Mouse (Mus musculus): ENCODE measurements at regions not wholly inside any gene's neighbourhood (a gene's known extent, or its start where the extent isn't known, plus 50 kb on each side); places are given as distances from the start of the nearest gene placed in this dataset.

DNA sequence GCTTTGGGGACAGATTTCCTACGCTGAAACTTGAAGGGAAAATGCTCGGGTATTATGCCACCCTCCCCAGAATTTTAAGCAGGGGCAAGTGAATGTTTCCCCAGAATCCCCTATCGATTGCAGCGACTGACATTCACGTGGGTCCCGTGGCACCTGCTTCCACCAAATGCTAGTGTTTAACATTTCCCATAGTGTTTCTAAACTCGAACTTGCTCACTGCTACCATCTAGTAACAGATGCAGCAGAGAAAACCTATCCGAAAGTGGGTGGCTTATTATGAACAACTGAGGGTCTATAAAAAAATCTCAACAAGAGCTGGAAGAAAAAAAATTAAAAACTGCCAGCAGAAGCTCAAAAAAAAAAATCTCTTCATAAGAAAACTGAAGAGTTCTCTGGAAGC, 284.2 kb downstream of the Rnf144a start:
- no peak for ATAC-seq (ENCODE audit: insufficient read depth)
- H3K4me2 ChIP-seq: no peak overlapping the region
- no peaks in the 10 kb centered on the region for H3K27me3 ChIP-seq
- no peak overlapping the region for H3K27ac ChIP-seq (replicated peaks)
- no peak overlapping the region for H3K4me3 ChIP-seq (replicated peaks)
- WGBS (ENCODE audit: insufficient replicate concordance): 61% methylated on average over 8 of the region's 8 CpGs
- no peaks in the 10 kb centered on the region for H3K4me1 ChIP-seq (replicated peaks)
- H3K9ac ChIP-seq: no peak overlapping the region
- no peaks in the 10 kb centered on the region for H3K9me3 ChIP-seq (replicated peaks)
- no peaks in the 10 kb centered on the region for H3K36me3 ChIP-seq (replicated peaks)

DNA sequence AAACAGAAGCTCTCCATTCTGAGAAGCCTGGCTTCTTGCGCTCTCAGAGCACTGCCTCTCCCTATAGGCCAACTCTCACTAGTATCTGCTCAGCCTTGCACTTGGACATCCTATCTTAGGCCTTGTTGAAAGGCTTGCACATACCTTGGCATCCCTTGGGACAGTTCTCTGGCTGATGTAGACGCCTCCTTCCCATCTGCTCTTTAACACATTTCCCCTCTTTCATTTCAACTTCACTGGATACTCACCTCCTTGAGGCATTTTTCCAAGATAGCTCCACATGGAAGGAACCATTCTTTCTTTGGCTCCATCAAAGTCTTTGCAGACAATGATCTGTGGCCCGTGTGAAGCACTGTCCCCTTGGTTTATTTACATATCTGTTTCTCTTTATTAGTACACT, 285.0 kb downstream of the Rnf144a start:
- Histone ChIP-seq H3K4me1 (replicated peaks) (no peaks in the 10 kb centered on the region), H3K27me3 (no peaks in the 10 kb centered on the region), H3K9ac (no peak overlapping the region), H3K27ac (replicated peaks) (no peak overlapping the region), H3K36me3 (replicated peaks) (no peaks in the 10 kb centered on the region), H3K9me3 (replicated peaks) (no peaks in the 10 kb centered on the region), H3K4me3 (replicated peaks) (no peak overlapping the region), H3K4me2 (no peak overlapping the region)
- 60% methylated on average over 3 of the region's 3 CpGs for WGBS (ENCODE audit: insufficient replicate concordance)
- no peak for ATAC-seq (ENCODE audit: insufficient read depth)

DNA sequence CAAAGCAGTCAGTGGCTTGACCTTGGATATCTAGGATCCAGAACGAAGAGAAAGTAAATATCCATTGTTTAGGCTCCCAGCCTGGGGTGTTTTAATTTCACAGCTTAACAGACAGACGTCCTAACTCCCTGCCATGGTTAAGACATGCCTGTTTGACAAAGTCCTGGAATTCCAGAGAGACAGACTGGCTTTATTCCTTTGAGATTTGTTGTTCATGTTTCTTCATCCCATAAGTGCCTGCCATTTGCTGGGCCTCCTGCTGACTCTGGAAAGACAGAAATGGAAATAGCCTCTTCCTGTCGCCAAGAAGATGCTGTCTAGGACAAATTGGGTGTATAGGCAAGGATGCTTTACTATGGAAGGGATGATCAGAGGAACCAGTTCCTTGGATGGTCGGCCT, 285.5 kb downstream of the Rnf144a start:
- Histone ChIP-seq H3K4me2 (no peak overlapping the region), H3K4me1 (replicated peaks) (no peaks in the 10 kb centered on the region), H3K9ac (no peak overlapping the region), H3K9me3 (replicated peaks) (no peaks in the 10 kb centered on the region), H3K36me3 (replicated peaks) (no peaks in the 10 kb centered on the region), H3K4me3 (replicated peaks) (no peak overlapping the region), H3K27me3 (no peaks in the 10 kb centered on the region), H3K27ac (replicated peaks) (no peak overlapping the region)
- 37% methylated on average over 4 of the region's 4 CpGs for WGBS (ENCODE audit: insufficient replicate concordance)
- no peak for ATAC-seq (ENCODE audit: insufficient read depth)

DNA sequence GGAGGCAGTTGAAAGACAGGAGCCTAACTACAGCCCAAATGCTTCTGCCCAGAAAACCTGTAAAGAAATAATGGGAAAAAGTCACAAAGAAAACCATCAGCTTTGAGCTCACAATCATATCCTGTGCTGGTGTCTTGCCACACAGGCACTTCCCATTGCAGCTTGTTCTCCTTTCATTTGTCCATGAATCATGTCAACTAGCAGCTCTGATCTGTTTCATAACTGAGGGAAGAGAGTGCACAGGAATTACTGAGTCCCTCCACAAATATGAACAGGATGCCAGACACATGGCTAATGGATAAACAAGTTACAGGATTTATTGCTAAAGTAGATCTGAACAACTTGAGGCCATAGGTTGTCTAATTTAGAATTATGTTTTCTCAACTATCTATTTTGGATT, 286.2 kb downstream of the Rnf144a start:
- no peak for ATAC-seq (ENCODE audit: insufficient read depth)
- H3K36me3 ChIP-seq (replicated peaks): no peaks in the 10 kb centered on the region
- no peaks in the 10 kb centered on the region for H3K27me3 ChIP-seq
- H3K9ac ChIP-seq: no peak overlapping the region
- no peak overlapping the region for H3K4me2 ChIP-seq
- no peak overlapping the region for H3K27ac ChIP-seq (replicated peaks)
- H3K4me1 ChIP-seq (replicated peaks): no peaks in the 10 kb centered on the region
- H3K9me3 ChIP-seq (replicated peaks): no peaks in the 10 kb centered on the region
- no peak overlapping the region for H3K4me3 ChIP-seq (replicated peaks)

DNA sequence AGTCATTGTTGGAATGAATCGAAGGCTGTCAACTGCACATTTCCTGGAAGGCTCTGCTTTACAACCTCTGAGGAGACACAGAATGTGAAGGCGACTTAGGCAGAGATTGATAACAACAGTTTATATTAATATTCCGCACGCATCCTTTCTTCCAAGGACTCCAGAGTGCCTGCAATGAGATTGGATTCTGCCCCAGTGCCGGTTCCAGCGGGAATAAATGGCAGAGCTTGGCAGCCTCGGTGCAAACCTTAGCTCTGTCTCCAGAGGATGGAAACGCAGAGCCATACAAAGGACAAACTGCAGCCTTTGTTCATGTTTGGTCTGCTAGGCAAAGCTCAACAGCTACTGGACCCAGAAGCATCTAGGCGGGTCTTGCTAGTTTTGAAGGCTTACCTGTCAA, 288.8 kb downstream of the Rnf144a start:
- Histone ChIP-seq H3K9ac (no peak overlapping the region), H3K4me1 (replicated peaks) (no peaks in the 10 kb centered on the region), H3K27me3 (no peaks in the 10 kb centered on the region), H3K9me3 (replicated peaks) (no peaks in the 10 kb centered on the region), H3K36me3 (replicated peaks) (no peaks in the 10 kb centered on the region), H3K27ac (replicated peaks) (no peak overlapping the region), H3K4me2 (no peak overlapping the region), H3K4me3 (replicated peaks) (no peak overlapping the region)
- no peak for ATAC-seq (ENCODE audit: insufficient read depth)
- WGBS (ENCODE audit: insufficient replicate concordance): 65% methylated on average over 9 of the region's 9 CpGs

DNA sequence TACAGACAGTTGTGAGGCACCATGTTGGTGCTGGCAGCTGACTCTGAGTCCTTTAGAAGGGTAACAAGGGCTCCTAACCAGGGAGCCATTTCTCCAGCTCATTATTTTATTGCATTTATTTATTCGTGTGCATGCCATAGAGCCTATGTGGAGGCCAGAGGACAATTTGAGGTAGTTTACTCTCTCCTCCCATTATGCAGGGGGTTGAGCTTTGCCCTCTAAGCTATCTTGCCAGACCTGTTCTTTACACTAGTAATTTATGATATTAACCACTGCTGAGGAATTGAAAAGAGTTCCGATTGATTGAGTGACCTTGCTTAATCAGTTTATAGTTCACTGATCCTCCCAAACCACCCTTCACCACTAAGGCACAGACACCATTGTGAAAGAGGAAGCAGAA, 290.8 kb downstream of the Rnf144a start:
- H3K4me2 ChIP-seq: no peak overlapping the region
- H3K4me3 ChIP-seq (replicated peaks): no peak overlapping the region
- no peaks in the 10 kb centered on the region for H3K9me3 ChIP-seq (replicated peaks)
- no peaks in the 10 kb centered on the region for H3K27me3 ChIP-seq
- no peaks in the 10 kb centered on the region for H3K4me1 ChIP-seq (replicated peaks)
- no peak for ATAC-seq (ENCODE audit: insufficient read depth)
- no peak overlapping the region for H3K9ac ChIP-seq
- WGBS (ENCODE audit: insufficient replicate concordance): 64% methylated on average over 2 of the region's 2 CpGs
- H3K27ac ChIP-seq (replicated peaks): no peak overlapping the region
- no peaks in the 10 kb centered on the region for H3K36me3 ChIP-seq (replicated peaks)

DNA sequence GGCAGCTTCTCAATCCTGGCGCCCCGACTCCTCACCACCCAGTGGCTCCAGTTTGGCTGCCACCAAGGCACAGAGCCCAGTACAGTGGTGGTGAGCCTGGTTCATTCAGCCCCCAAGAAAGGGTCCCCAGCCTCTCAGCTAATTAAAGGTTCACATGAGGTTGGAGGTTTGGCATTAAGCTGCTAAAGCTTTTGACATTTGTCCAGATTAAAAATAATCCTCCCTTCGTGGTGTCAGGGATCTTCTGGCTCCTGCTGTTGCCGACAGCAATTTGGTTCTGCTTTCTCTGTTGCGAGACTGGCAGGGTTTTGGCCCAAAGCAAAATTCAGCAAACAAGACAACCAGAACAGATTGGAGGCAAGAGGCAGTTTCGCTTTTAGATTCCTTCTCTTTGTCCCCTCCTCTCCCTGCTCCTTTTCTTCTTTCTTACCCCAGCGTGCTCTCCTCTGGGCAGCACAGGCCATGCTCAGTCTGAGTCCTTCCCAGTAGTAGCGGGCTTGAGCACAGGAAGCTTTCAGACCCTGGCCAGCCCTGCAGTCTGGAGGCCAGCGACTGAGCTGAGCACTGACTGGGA, 299.6 kb downstream of the Rnf144a start:
- no peak overlapping the region for H3K9ac ChIP-seq
- H3K9me3 ChIP-seq (replicated peaks): no peaks in the 10 kb centered on the region
- no peaks in the 10 kb centered on the region for H3K36me3 ChIP-seq (replicated peaks)
- H3K27ac ChIP-seq (replicated peaks): no peak overlapping the region
- WGBS (ENCODE audit: insufficient replicate concordance): 58% methylated on average over 9 of the region's 9 CpGs
- ATAC-seq (ENCODE audit: insufficient read depth): no peak
- no peak overlapping the region for H3K4me3 ChIP-seq (replicated peaks)
- H3K4me2 ChIP-seq: no peak overlapping the region
- H3K27me3 ChIP-seq: no peaks in the 10 kb centered on the region
- H3K4me1 ChIP-seq (replicated peaks): no peaks in the 10 kb centered on the region

DNA sequence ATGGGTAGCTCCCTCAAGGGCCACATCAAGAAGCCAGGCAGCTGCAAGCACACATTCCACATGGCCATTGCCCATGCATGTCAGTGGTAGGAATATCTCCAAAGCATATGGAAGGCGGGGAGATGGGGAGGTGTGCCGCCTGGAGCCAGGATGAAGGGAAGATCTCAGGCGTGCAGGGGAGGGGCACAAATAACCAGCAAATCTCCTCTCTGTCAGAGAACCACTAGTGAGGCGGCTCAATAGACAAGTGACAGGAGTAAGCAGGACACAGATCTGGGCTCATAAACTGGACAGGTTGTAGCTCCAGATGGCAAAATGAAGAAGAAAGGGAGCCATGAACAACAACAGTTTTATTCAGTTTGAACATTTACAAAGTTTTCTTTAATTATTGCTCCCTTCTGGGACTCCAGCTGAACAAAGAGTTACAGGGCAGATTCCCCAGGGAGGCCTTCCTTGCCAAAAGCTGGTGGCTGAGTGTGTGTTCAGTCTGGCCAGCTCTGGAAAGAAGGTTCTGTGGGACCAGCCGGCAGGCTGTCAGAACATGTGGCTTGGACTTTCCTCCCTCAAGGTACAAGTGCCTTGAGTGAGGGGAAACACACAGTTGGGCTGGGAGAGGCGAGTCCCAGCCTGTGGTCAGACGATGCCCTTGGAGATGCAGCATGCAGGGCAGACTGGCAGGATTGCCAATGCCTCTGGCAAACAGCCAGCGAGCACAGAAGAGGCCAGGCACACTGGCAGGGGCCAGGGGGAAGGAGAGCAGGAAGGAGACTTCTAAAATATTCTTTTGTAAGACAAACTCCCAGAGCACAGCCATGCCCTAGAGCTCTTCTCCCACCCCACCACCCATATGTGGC, 302.7 kb downstream of the Rnf144a start:
- Histone ChIP-seq H3K27me3 (no peaks in the 10 kb centered on the region), H3K4me1 (replicated peaks) (no peaks in the 10 kb centered on the region), H3K9me3 (replicated peaks) (no peaks in the 10 kb centered on the region), H3K27ac (replicated peaks) (no peak overlapping the region), H3K4me3 (replicated peaks) (no peak overlapping the region), H3K4me2 (no peak overlapping the region), H3K36me3 (replicated peaks) (no peaks in the 10 kb centered on the region), H3K9ac (no peak overlapping the region)
- ATAC-seq (ENCODE audit: insufficient read depth): no peak
- 58% methylated on average over 8 of the region's 8 CpGs for WGBS (ENCODE audit: insufficient replicate concordance)

DNA sequence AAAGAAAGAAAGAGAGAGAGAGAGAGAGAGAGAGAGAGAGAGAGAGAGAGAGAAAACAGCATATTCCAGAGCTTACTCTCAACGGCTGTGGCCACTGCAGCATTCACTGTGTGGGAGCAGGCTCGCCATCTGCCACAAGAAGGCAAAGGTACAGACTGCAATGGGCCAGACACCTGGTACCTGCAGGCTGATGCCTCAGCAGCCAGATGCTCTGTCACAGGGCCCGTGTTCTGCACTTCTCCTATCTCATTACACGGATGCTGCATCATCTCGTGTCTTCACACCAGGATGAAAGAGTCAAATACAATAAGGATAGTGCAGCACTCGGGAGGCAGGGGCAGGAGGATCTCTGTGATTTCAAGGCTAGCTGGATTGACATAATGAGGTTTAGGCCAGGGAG, 305.2 kb downstream of the Rnf144a start:
- no peak for ATAC-seq (ENCODE audit: insufficient read depth)
- no peak overlapping the region for H3K4me3 ChIP-seq (replicated peaks)
- H3K27ac ChIP-seq (replicated peaks): no peak overlapping the region
- H3K36me3 ChIP-seq (replicated peaks): no peaks in the 10 kb centered on the region
- H3K9me3 ChIP-seq (replicated peaks): no peaks in the 10 kb centered on the region
- H3K9ac ChIP-seq: no peak overlapping the region
- no peak overlapping the region for H3K4me2 ChIP-seq
- H3K27me3 ChIP-seq: no peaks in the 10 kb centered on the region
- H3K4me1 ChIP-seq (replicated peaks): no peaks in the 10 kb centered on the region
- 60% methylated on average over 6 of the region's 6 CpGs for WGBS (ENCODE audit: insufficient replicate concordance)

DNA sequence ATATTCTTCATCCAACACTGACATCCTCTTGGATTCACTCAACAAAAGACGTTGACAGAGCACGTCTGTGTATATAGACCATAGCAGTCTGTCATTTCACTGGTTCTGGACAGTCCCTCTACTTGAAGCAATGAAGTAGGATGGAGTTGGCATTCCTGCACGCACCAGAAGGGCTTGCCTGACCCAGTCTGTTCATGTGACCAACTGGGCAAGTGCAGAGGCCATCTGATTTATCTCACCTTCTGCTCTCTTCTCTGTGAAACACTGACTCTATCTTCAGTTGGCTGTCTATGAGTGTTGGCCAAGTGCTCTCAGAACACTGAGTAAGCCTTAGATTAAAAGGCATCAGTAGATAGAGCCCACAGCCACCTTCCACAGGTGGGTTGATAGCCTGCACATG, 310.7 kb downstream of the Rnf144a start:
- Histone ChIP-seq H3K4me3 (replicated peaks) (no peak overlapping the region), H3K9ac (no peak overlapping the region), H3K27ac (replicated peaks) (no peak overlapping the region), H3K9me3 (replicated peaks) (no peaks in the 10 kb centered on the region), H3K4me1 (replicated peaks) (no peaks in the 10 kb centered on the region), H3K27me3 (no peaks in the 10 kb centered on the region), H3K36me3 (replicated peaks) (no peaks in the 10 kb centered on the region), H3K4me2 (no peak overlapping the region)
- no peak for ATAC-seq (ENCODE audit: insufficient read depth)
- WGBS (ENCODE audit: insufficient replicate concordance): 51% methylated on average over 3 of the region's 3 CpGs

DNA sequence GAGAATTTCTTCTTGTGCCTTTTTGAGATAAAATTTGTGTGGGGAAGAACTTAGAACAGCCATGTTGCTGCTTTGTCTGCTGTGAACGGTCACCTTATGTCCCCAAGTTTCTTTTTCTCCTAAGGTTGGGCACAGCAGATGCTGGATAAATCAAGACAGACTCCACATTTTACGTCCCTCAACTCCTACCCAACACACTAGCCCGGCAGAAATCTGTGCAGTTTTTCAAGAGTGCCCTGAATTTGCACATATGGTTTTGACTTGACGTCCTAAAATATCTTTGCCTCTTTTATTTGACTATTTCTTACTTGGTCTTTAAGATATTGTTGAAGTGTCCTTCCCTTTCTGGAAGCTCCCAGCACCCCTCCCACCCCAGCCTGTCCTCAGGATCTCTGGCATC, 312.7 kb downstream of the Rnf144a start:
- no peaks in the 10 kb centered on the region for H3K9me3 ChIP-seq (replicated peaks)
- no peak overlapping the region for H3K4me2 ChIP-seq
- WGBS (ENCODE audit: insufficient replicate concordance): 52% methylated on average over 4 of the region's 4 CpGs
- no peak overlapping the region for H3K4me3 ChIP-seq (replicated peaks)
- no peak overlapping the region for H3K27ac ChIP-seq (replicated peaks)
- H3K4me1 ChIP-seq (replicated peaks): no peaks in the 10 kb centered on the region
- H3K27me3 ChIP-seq: no peaks in the 10 kb centered on the region
- no peak for ATAC-seq (ENCODE audit: insufficient read depth)
- no peak overlapping the region for H3K9ac ChIP-seq
- H3K36me3 ChIP-seq (replicated peaks): no peaks in the 10 kb centered on the region

DNA sequence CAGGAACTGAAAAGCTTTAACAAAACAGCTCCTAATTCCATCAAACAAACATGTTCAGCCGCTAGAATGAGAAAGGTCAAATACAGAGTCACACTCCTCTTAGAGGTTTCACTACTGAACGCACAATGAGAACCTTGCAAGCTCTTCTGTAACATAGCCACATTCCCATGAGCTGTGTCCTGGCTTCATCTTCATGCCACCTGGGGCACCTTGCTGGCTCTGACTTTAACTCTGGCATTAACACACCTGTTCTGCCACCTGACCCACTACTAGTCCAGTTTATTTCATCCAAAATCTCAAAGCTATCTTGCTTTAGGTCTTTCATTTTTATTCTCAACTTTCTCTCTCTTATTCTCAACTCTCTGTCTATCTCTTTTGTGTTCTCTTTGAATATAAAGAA, 314.9 kb downstream of the Rnf144a start:
- H3K9ac ChIP-seq: no peak overlapping the region
- no peaks in the 10 kb centered on the region for H3K36me3 ChIP-seq (replicated peaks)
- no peaks in the 10 kb centered on the region for H3K9me3 ChIP-seq (replicated peaks)
- H3K4me1 ChIP-seq (replicated peaks): no peaks in the 10 kb centered on the region
- H3K4me3 ChIP-seq (replicated peaks): no peak overlapping the region
- H3K27me3 ChIP-seq: no peaks in the 10 kb centered on the region
- ATAC-seq (ENCODE audit: insufficient read depth): no peak
- H3K27ac ChIP-seq (replicated peaks): no peak overlapping the region
- WGBS (ENCODE audit: insufficient replicate concordance): 69% methylated on average over 2 of the region's 2 CpGs
- H3K4me2 ChIP-seq: no peak overlapping the region
